Mouse (Mus musculus) forebrain, embryonic 10.5 days (tissue): ENCODE measurements around the gene Dock4. TPM values are rescaled to one million over a fixed set of nuclear protein-coding genes. Genes with fewer than 3 reads are reported as not detected.

Experiments
- DNase-seq: peaks from one replicate; pipeline ENCODE4 v3.0.0-alpha.2; 2017; ENCODE audit warnings: low spot score; ENCODE audit errors: extremely low spot score
- H3K27ac ChIP-seq: fragments of 300-500 bp; sonication (generic); 2 replicates; pipeline ENCODE4 v1.5.1; 2016; ENCODE audit warnings: mild to moderate bottlenecking
- H3K27me3 ChIP-seq: fragments of 300-500 bp; sonication (generic); 2 replicates; pipeline ENCODE4 v1.6.1; 2016; ENCODE audit warnings: mild to moderate bottlenecking; ENCODE audit not compliant: poor library complexity, severe bottlenecking
- H3K36me3 ChIP-seq: fragments of 300-500 bp; sonication (generic); replicated peaks from 2 replicates; pipeline ENCODE4 v1.6.1; 2016; ENCODE audit warnings: mild to moderate bottlenecking, moderate library complexity
- H3K4me1 ChIP-seq: fragments of 300-500 bp; sonication (generic); 2 replicates; pipeline ENCODE4 v1.6.1; 2016
- H3K4me3 ChIP-seq: fragments of 300-500 bp; sonication (generic); 2 replicates; pipeline ENCODE4 v1.5.1; 2016; ENCODE audit warnings: mild to moderate bottlenecking, moderate library complexity
- H3K9me3 ChIP-seq: fragments of 300-500 bp; sonication (generic); 2 replicates; pipeline ENCODE4 v1.6.1; 2016; ENCODE audit warnings: mild to moderate bottlenecking, moderate library complexity
- WGBS: fragments of 180-500 bp; shearing (Covaris S2); methylation state at CpG from one replicate; pipeline ENCODE4 v1.1.7; 2016; 5-methylcytosine and 5-hydroxymethylcytosine counted together
- polyA plus RNA-seq: library from polyadenylated mRNA; unstranded; fragments of >200 nt; fragmentation: Nextera tagmentation; extraction: Ambion mirVana; gene quantifications from 2 replicates; pipeline ENCODE4 v1.2.1, GENCODE M21; 2016

The Dock4 gene
- polyA plus RNA-seq, 1 experiment from 2014 or later = 16.2 TPM

GRCm38 (mm10) chr12:40709094-40709493, 263.3 kb downstream of the Dock4 start:
- Histone ChIP-seq H3K36me3 (peaks cover 3% of the 10 kb centered on the region; the same call in 1 of the 2 replicates), H3K4me3 (no peak overlapping the region), H3K9me3 (no peaks in the 10 kb centered on the region), H3K27ac (no peak overlapping the region), H3K27me3 (no peaks in the 10 kb centered on the region), H3K4me1 (peaks cover 6% of the 10 kb centered on the region)
- no peak for DNase-seq
- WGBS = 91% methylated on average over 2 of the region's 2 CpGs

GRCm38 (mm10) chr12:40712235-40712634, 266.5 kb downstream of the Dock4 start:
- no peak for DNase-seq
- no peak overlapping the region for H3K4me3 ChIP-seq
- no peaks in the 10 kb centered on the region for H3K4me1 ChIP-seq
- 93% methylated on average over 3 of the region's 3 CpGs for WGBS
- H3K27me3 ChIP-seq = no peaks in the 10 kb centered on the region
- H3K27ac ChIP-seq = no peak overlapping the region
- peaks cover 3% of the 10 kb centered on the region; the same call in 1 of the 2 replicates for H3K36me3 ChIP-seq
- no peaks in the 10 kb centered on the region for H3K9me3 ChIP-seq

- 64% methylated on average over 5 of the region's 5 CpGs for WGBS
- Histone ChIP-seq H3K4me3 (no peak overlapping the region), H3K27ac (no peak overlapping the region)
Measured at GRCm38 (mm10) chr12:40714288-40714687, 268.5 kb downstream of the Dock4 start.

DNA sequence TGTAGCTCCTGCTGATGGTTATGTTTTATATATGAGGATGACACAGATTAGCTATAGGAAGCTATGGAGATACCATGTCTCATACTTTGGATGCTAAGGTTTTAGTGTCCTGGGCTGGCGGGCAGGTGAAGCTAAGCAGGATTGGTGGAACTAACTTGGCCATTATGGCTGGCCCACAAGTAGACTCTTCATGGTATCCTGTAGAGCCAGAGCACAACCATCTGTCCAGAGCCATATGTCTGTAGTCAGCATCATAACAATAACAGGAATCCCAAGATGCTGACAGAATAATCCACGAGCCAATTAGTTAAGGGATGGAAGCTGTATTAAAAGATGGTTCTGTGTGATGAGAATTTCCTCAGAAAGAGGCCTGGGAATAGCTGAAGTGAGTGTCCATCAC, 269.4 kb downstream of the Dock4 start:
- Histone ChIP-seq H3K27ac (no peak overlapping the region), H3K4me1 (no peaks in the 10 kb centered on the region), H3K27me3 (no peaks in the 10 kb centered on the region), H3K9me3 (no peaks in the 10 kb centered on the region), H3K4me3 (no peak overlapping the region), H3K36me3 (peaks cover 3% of the 10 kb centered on the region; the same call in 1 of the 2 replicates)
- 88% methylated on average over 2 of the region's 2 CpGs for WGBS
- DNase-seq = no peak

More at GRCm38 (mm10) chr12:40714288-40714687, 268.5 kb downstream of the Dock4 start:
- Histone ChIP-seq H3K27me3 (no peaks in the 10 kb centered on the region), H3K9me3 (no peaks in the 10 kb centered on the region), H3K4me1 (no peaks in the 10 kb centered on the region), H3K36me3 (peaks cover 3% of the 10 kb centered on the region; the same call in 1 of the 2 replicates)
- DNase-seq = no peak

GRCm38 (mm10) chr12:40728373-40728772, 282.6 kb downstream of the Dock4 start:
- no peak for DNase-seq
- 0 out of 2 replicates have a peak, but pooled peaks cover 3% of the 10 kb centered on the region for H3K36me3 ChIP-seq
- no peak overlapping the region for H3K27ac ChIP-seq
- no peaks in the 10 kb centered on the region for H3K4me1 ChIP-seq
- 76% methylated on average over 2 of the region's 2 CpGs for WGBS
- no peak overlapping the region for H3K4me3 ChIP-seq
- H3K27me3 ChIP-seq = no peaks in the 10 kb centered on the region
- no peaks in the 10 kb centered on the region for H3K9me3 ChIP-seq

GRCm38 (mm10) chr12:40730756-40731155, 285.0 kb downstream of the Dock4 start:
- H3K36me3 ChIP-seq = 0 out of 2 replicates have a peak, but pooled peaks cover 3% of the 10 kb centered on the region
- no peaks in the 10 kb centered on the region for H3K27me3 ChIP-seq
- 84% methylated on average over 3 of the region's 3 CpGs for WGBS
- no peak overlapping the region for H3K27ac ChIP-seq
- no peak overlapping the region for H3K4me3 ChIP-seq
- H3K9me3 ChIP-seq = no peaks in the 10 kb centered on the region
- no peaks in the 10 kb centered on the region for H3K4me1 ChIP-seq
- DNase-seq = no peak

DNA sequence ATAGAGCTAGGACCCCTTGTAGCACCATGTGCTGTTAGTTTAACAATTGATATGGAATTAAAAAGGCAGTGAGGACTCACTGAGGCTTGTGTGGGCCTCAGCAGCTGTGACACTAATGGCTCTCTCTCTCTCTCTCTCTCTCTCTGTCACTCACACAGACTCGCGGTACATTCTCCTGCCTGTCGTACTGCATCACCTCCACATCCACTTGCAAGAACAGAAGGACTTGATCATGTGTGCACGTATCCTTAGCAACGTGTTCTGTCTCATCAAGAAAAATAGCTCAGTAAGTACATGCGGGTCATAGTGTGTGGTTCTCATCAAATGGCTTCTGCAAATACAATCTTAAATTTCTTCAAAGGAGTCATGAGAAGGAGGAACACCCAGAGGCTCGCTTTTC, 299.7 kb downstream of the Dock4 start:
- DNase-seq = no peak
- no peak overlapping the region for H3K27ac ChIP-seq
- H3K27me3 ChIP-seq = no peaks in the 10 kb centered on the region
- 93% methylated on average over 7 of the region's 7 CpGs for WGBS
- no peaks in the 10 kb centered on the region for H3K9me3 ChIP-seq
- 0 out of 2 replicates have a peak, but pooled peaks cover 2% of the 10 kb centered on the region for H3K36me3 ChIP-seq
- no peak overlapping the region for H3K4me3 ChIP-seq
- H3K4me1 ChIP-seq = 0 out of 2 replicates have a peak, but pooled peaks cover 3% of the 10 kb centered on the region

GRCm38 (mm10) chr12:40746081-40746480, 300.3 kb downstream of the Dock4 start:
- no peak for DNase-seq
- H3K36me3 ChIP-seq = 0 out of 2 replicates have a peak, but pooled peaks cover 2% of the 10 kb centered on the region
- no peak overlapping the region for H3K27ac ChIP-seq
- 0 out of 2 replicates have a peak, but pooled peaks cover 3% of the 10 kb centered on the region for H3K4me1 ChIP-seq
- H3K4me3 ChIP-seq = no peak overlapping the region
- no peaks in the 10 kb centered on the region for H3K9me3 ChIP-seq
- 85% methylated on average over 3 of the region's 3 CpGs for WGBS
- H3K27me3 ChIP-seq = no peaks in the 10 kb centered on the region

DNA sequence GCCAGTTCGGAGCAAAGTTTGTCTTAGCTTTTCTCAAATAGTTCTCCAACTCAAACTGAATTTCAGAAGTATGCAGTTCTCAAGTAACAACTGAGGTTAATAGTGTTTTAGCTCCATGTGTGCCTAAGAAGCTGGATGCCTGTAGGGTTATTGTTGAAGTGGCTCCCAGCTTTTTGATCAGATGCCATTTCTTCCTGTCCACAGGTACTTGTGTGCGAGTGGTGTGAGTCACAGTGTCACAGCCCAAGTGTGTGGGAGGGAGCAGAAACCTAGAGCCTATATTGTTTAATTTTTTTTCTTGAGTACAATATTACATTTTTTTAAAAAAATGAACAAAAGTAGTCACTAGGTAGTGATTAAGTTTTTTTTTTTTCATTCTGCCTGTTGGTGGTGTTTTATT, 313.5 kb downstream of the Dock4 start:
- H3K4me1 ChIP-seq = no peaks in the 10 kb centered on the region
- H3K9me3 ChIP-seq = no peaks in the 10 kb centered on the region
- no peak overlapping the region for H3K27ac ChIP-seq
- H3K27me3 ChIP-seq = no peaks in the 10 kb centered on the region
- 85% methylated on average over 2 of the region's 2 CpGs for WGBS
- H3K4me3 ChIP-seq = no peak overlapping the region
- H3K36me3 ChIP-seq = no peaks in the 10 kb centered on the region
- no peak for DNase-seq

- H3K27ac ChIP-seq = no peak overlapping the region
- no peaks in the 10 kb centered on the region for H3K36me3 ChIP-seq
- no peak for DNase-seq
- H3K27me3 ChIP-seq = no peaks in the 10 kb centered on the region
- H3K4me1 ChIP-seq = peaks cover 6% of the 10 kb centered on the region; the same call in 1 of the 2 replicates
- 80% methylated on average over 8 of the region's 8 CpGs for WGBS
- H3K9me3 ChIP-seq = no peaks in the 10 kb centered on the region
- H3K4me3 ChIP-seq = no peak overlapping the region
Measured at GRCm38 (mm10) chr12:40767258-40767816, 321.6 kb downstream of the Dock4 start.

DNA sequence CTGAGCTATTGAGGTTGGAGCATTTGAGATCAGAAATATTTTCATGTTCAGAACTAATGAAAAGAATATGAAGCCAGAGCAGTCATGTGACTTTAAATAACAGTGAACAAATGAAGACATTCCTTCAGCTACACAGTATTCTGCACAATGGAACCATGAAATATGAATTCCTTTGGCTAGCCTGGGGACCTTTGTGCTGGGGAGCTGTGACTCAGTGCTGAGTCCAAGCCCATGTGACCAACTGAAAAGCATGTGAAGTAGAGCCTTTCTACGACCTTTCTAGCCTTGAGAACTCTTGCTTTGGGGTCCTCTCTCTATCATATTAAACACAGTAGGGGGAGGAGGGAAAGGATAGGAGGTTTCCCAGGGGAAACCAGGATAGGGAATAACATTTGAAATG, 327.3 kb downstream of the Dock4 start:
- no peak overlapping the region for H3K4me3 ChIP-seq
- WGBS = 75% methylated on average over 1 of the region's 1 CpGs
- H3K27me3 ChIP-seq = no peaks in the 10 kb centered on the region
- DNase-seq = no peak
- H3K4me1 ChIP-seq = no peaks in the 10 kb centered on the region
- H3K36me3 ChIP-seq = no peaks in the 10 kb centered on the region
- no peaks in the 10 kb centered on the region for H3K9me3 ChIP-seq
- H3K27ac ChIP-seq = no peak overlapping the region

GRCm38 (mm10) chr12:40781554-40781953, 335.8 kb downstream of the Dock4 start:
- H3K4me1 ChIP-seq = peaks cover 6% of the 10 kb centered on the region; the same call in 1 of the 2 replicates
- 91% methylated on average over 6 of the region's 6 CpGs for WGBS

GRCm38 (mm10) chr12:40788621-40789111, 342.9 kb downstream of the Dock4 start:
- WGBS = 33% methylated on average over 3 of the region's 3 CpGs
- Histone ChIP-seq H3K9me3 (no peaks in the 10 kb centered on the region), H3K36me3 (no peaks in the 10 kb centered on the region), H3K4me1 (peaks cover 47% of the 10 kb centered on the region), H3K27me3 (peaks cover 5% of the 10 kb centered on the region; the same call in 1 of the 2 replicates), H3K27ac (no peak overlapping the region), H3K4me3 (no peak overlapping the region)
- DNase-seq = no peak

More at GRCm38 (mm10) chr12:40781554-40781953, 335.8 kb downstream of the Dock4 start:
- no peaks in the 10 kb centered on the region for H3K27me3 ChIP-seq
- no peak overlapping the region for H3K4me3 ChIP-seq
- no peak overlapping the region for H3K27ac ChIP-seq
- H3K9me3 ChIP-seq = no peaks in the 10 kb centered on the region
- no peaks in the 10 kb centered on the region for H3K36me3 ChIP-seq
- no peak for DNase-seq
